Mouse (Mus musculus) limb, embryonic 12.5 days (tissue): ENCODE measurements at regions not wholly inside any gene's neighbourhood (a gene's known extent, or its start where the extent isn't known, plus 50 kb on each side); places are given as distances from the start of the nearest gene placed in this dataset.

Source experiments
- ATAC-seq: fragments of 200-750 bp; cut with Nextera tagmentation; 2 replicates; pipeline ENCODE4 v1.8.0; 2017; ENCODE audit warnings: low read depth, moderate TSS enrichment; ENCODE audit not compliant: insufficient number of reproducible peaks, insufficient read depth, low FRiP score, low TSS enrichment
- H3K27ac ChIP-seq: fragments of 300-500 bp; sonication (generic); 2 replicates; pipeline ENCODE4 v1.5.1; 2016; ENCODE audit warnings: mild to moderate bottlenecking, moderate library complexity
- H3K27me3 ChIP-seq: fragments of 300-500 bp; sonication (generic); 2 replicates; pipeline ENCODE4 v1.6.1; 2016; ENCODE audit warnings: mild to moderate bottlenecking, moderate library complexity
- H3K36me3 ChIP-seq: fragments of 300-500 bp; sonication (generic); 2 replicates; pipeline ENCODE4 v1.6.1; 2016; ENCODE audit warnings: mild to moderate bottlenecking, moderate library complexity
- H3K4me1 ChIP-seq: fragments of 300-500 bp; sonication (generic); replicated peaks from 2 replicates; pipeline ENCODE4 v1.6.1; 2016
- H3K4me2 ChIP-seq: fragments of 300-500 bp; sonication (generic); 2 replicates; pipeline ENCODE4 v1.6.1; 2016; ENCODE audit warnings: mild to moderate bottlenecking, moderate library complexity
- H3K4me3 ChIP-seq: fragments of 300-500 bp; sonication (generic); replicated peaks from 2 replicates; pipeline ENCODE4 v1.5.1; 2016; ENCODE audit warnings: mild to moderate bottlenecking
- H3K9ac ChIP-seq: fragments of 300-500 bp; sonication (generic); replicated peaks from 2 replicates; pipeline ENCODE4 v1.6.1; 2016; ENCODE audit warnings: mild to moderate bottlenecking, moderate library complexity
- H3K9me3 ChIP-seq: fragments of 300-500 bp; sonication (generic); 2 replicates; pipeline ENCODE4 v1.6.1; 2016; ENCODE audit warnings: mild to moderate bottlenecking, moderate library complexity
- WGBS: fragments of 180-500 bp; shearing (Covaris S2); methylation state at CpG from one replicate; pipeline ENCODE4 v1.1.7; 2016; 5-methylcytosine and 5-hydroxymethylcytosine counted together

- Histone ChIP-seq H3K4me1 (no peaks in the 10 kb centered on the region), H3K9ac (no peak overlapping the region), H3K36me3 (no peaks in the 10 kb centered on the region), H3K27me3 (peaks cover 11% of the 10 kb centered on the region), H3K27ac (no peak overlapping the region), H3K4me2 (no peak overlapping the region), H3K4me3 (no peak overlapping the region), H3K9me3 (no peaks in the 10 kb centered on the region)
- WGBS = 61% methylated on average over 2 of the region's 2 CpGs
- ATAC-seq = no peak
These were observed 135.3 kb downstream of the Tpra1 start for GRCm38 (mm10) chr6:89037392-89037791.

GRCm38 (mm10) chr6:89037901-89038300 lies 135.8 kb downstream of the Tpra1 start:
- no peak overlapping the region for H3K9ac ChIP-seq
- ATAC-seq = no peak
- no peaks in the 10 kb centered on the region for H3K4me1 ChIP-seq
- no peak overlapping the region for H3K27ac ChIP-seq
- peaks cover 15% of the 10 kb centered on the region for H3K27me3 ChIP-seq
- H3K4me2 ChIP-seq = no peak overlapping the region
- H3K36me3 ChIP-seq = no peaks in the 10 kb centered on the region
- 59% methylated on average over 7 of the region's 7 CpGs for WGBS
- no peaks in the 10 kb centered on the region for H3K9me3 ChIP-seq
- H3K4me3 ChIP-seq = no peak overlapping the region

- no peaks in the 10 kb centered on the region for H3K36me3 ChIP-seq
- WGBS = 77% methylated on average over 4 of the region's 4 CpGs
These were observed 138.9 kb downstream of the Tpra1 start for GRCm38 (mm10) chr6:89040919-89041318.

GRCm38 (mm10) chr6:89042478-89043239 lies 140.6 kb downstream of the Tpra1 start:
- H3K27me3 ChIP-seq = peaks cover 9% of the 10 kb centered on the region; the same call in 1 of the 2 replicates
- no peak overlapping the region for H3K4me2 ChIP-seq
- no peaks in the 10 kb centered on the region for H3K4me1 ChIP-seq
- H3K36me3 ChIP-seq = no peaks in the 10 kb centered on the region
- no peak overlapping the region for H3K4me3 ChIP-seq
- whole genome bisulfite sequencing = 32% methylated on average over 24 of the region's 24 CpGs
- no peak overlapping the region for H3K27ac ChIP-seq
- no peaks in the 10 kb centered on the region for H3K9me3 ChIP-seq
- no peak overlapping the region for H3K9ac ChIP-seq
- ATAC-seq = no peak

More at GRCm38 (mm10) chr6:89040919-89041318, 138.9 kb downstream of the Tpra1 start:
- no peak overlapping the region for H3K9ac ChIP-seq
- no peak overlapping the region for H3K4me3 ChIP-seq
- ATAC-seq = no peak
- H3K4me1 ChIP-seq = no peaks in the 10 kb centered on the region
- H3K9me3 ChIP-seq = no peaks in the 10 kb centered on the region
- H3K4me2 ChIP-seq = no peak overlapping the region
- peaks cover 14% of the 10 kb centered on the region for H3K27me3 ChIP-seq
- H3K27ac ChIP-seq = no peak overlapping the region

GRCm38 (mm10) chr6:89045436-89045966 lies 143.4 kb downstream of the Tpra1 start:
- Histone ChIP-seq H3K27ac (no peak overlapping the region), H3K27me3 (peaks cover 6% of the 10 kb centered on the region; the same call in 1 of the 2 replicates), H3K4me3 (no peak overlapping the region), H3K9me3 (no peaks in the 10 kb centered on the region), H3K4me1 (no peaks in the 10 kb centered on the region), H3K36me3 (no peaks in the 10 kb centered on the region), H3K9ac (no peak overlapping the region), H3K4me2 (no peak overlapping the region)
- WGBS = 80% methylated on average over 4 of the region's 4 CpGs
- ATAC-seq = no peak

- Histone ChIP-seq H3K27ac (no peak overlapping the region), H3K9ac (no peak overlapping the region), H3K27me3 (peaks cover 6% of the 10 kb centered on the region; the same call in 1 of the 2 replicates), H3K4me2 (no peak overlapping the region), H3K9me3 (no peaks in the 10 kb centered on the region), H3K4me3 (no peak overlapping the region), H3K36me3 (no peaks in the 10 kb centered on the region), H3K4me1 (no peaks in the 10 kb centered on the region)
- 79% methylated on average over 2 of the region's 2 CpGs for whole genome bisulfite sequencing
- ATAC-seq = no peak
These were observed 144.4 kb downstream of the Tpra1 start for GRCm38 (mm10) chr6:89046476-89046875.

GRCm38 (mm10) chr6:89047629-89048332 lies 145.7 kb downstream of the Tpra1 start:
- no peak for ATAC-seq
- Histone ChIP-seq H3K4me2 (no peak overlapping the region), H3K4me3 (no peak overlapping the region), H3K27me3 (peaks cover 4% of the 10 kb centered on the region; the same call in 1 of the 2 replicates), H3K27ac (no peak overlapping the region), H3K9ac (no peak overlapping the region), H3K9me3 (no peaks in the 10 kb centered on the region), H3K36me3 (no peaks in the 10 kb centered on the region), H3K4me1 (no peaks in the 10 kb centered on the region)
- WGBS = 52% methylated on average over 6 of the region's 6 CpGs

- Histone ChIP-seq H3K36me3 (no peaks in the 10 kb centered on the region), H3K27ac (no peak overlapping the region), H3K4me3 (no peak overlapping the region), H3K9ac (no peak overlapping the region), H3K27me3 (no peaks in the 10 kb centered on the region), H3K4me2 (no peak overlapping the region), H3K9me3 (no peaks in the 10 kb centered on the region), H3K4me1 (no peaks in the 10 kb centered on the region)
- no peak for ATAC-seq
- WGBS = 45% methylated on average over 1 of the region's 1 CpGs
These were observed 147.2 kb downstream of the Tpra1 start for GRCm38 (mm10) chr6:89049290-89049689.

- Histone ChIP-seq H3K36me3 (no peaks in the 10 kb centered on the region), H3K4me3 (no peak overlapping the region), H3K9me3 (no peaks in the 10 kb centered on the region), H3K27me3 (no peaks in the 10 kb centered on the region), H3K9ac (no peak overlapping the region), H3K27ac (no peak overlapping the region), H3K4me1 (no peaks in the 10 kb centered on the region), H3K4me2 (no peak overlapping the region)
- WGBS = 90% methylated on average over 13 of the region's 13 CpGs
- ATAC-seq = no peak
These were observed 148.7 kb downstream of the Tpra1 start for GRCm38 (mm10) chr6:89050575-89051270.

- H3K4me3 ChIP-seq = no peak overlapping the region
- H3K27ac ChIP-seq = no peak overlapping the region
- no peak for ATAC-seq
- no peak overlapping the region for H3K4me2 ChIP-seq
- no peaks in the 10 kb centered on the region for H3K36me3 ChIP-seq
- 86% methylated on average over 9 of the region's 9 CpGs for WGBS
- H3K27me3 ChIP-seq = no peaks in the 10 kb centered on the region
- no peaks in the 10 kb centered on the region for H3K4me1 ChIP-seq
- no peak overlapping the region for H3K9ac ChIP-seq
- H3K9me3 ChIP-seq = no peaks in the 10 kb centered on the region
These were observed 150.9 kb downstream of the Tpra1 start for GRCm38 (mm10) chr6:89052758-89053460.
